Mouse (Mus musculus): Measurements from ENCODE around the gene Ms4a10. TPM values are rescaled to one million over a fixed set of nuclear protein-coding genes. Genes with fewer than 3 reads are reported as not detected.

Gene Ms4a10
- total RNA-seq, 2 experiments from 2014 or later, result not detected

GRCm38 (mm10) chr19:10965721-10966120, 8.7 kb downstream of the Ms4a10 start:
- no peak for ATAC-seq (replicated peaks; ENCODE audit: low FRiP score, poor library complexity, severe bottlenecking)

- ATAC-seq (replicated peaks; ENCODE audit: low FRiP score, poor library complexity, severe bottlenecking), result no peak
Observed at GRCm38 (mm10) chr19:10959978-10960346, 14.5 kb downstream of the Ms4a10 start.

GRCm38 (mm10) chr19:10959085-10959977, 15.1 kb downstream of the Ms4a10 start:
- ATAC-seq (replicated peaks; ENCODE audit: low FRiP score, poor library complexity, severe bottlenecking), result peak; percentile 74; the same call in 1 of the 2 replicates

GRCm38 (mm10) chr19:10952021-10952939, 22.2 kb downstream of the Ms4a10 start:
- ATAC-seq (replicated peaks; ENCODE audit: low FRiP score, poor library complexity, severe bottlenecking), result no peak

- no peak for ATAC-seq (replicated peaks; ENCODE audit: low FRiP score, poor library complexity, severe bottlenecking)
Observed at GRCm38 (mm10) chr19:10949558-10949957, 24.9 kb downstream of the Ms4a10 start.

- ATAC-seq (replicated peaks; ENCODE audit: low FRiP score, poor library complexity, severe bottlenecking), result peak; percentile 98
Observed at GRCm38 (mm10) chr19:10949112-10949511, 25.4 kb downstream of the Ms4a10 start, which contains the start of gene Ccdc86. Gene Ccdc86, minus strand, starts transcription at chr19:10949266.

GRCm38 (mm10) chr19:10948416-10948815, 26.1 kb downstream of the Ms4a10 start:
- ATAC-seq (replicated peaks; ENCODE audit: low FRiP score, poor library complexity, severe bottlenecking), result peak; percentile 14

- ATAC-seq (replicated peaks; ENCODE audit: low FRiP score, poor library complexity, severe bottlenecking), result no peak
Observed at GRCm38 (mm10) chr19:10947219-10947618, 27.3 kb downstream of the Ms4a10 start.

GRCm38 (mm10) chr19:10946506-10946905, 28.0 kb downstream of the Ms4a10 start:
- ATAC-seq (replicated peaks; ENCODE audit: low FRiP score, poor library complexity, severe bottlenecking), result no peak

GRCm38 (mm10) chr19:10943955-10944354, 30.5 kb downstream of the Ms4a10 start:
- ATAC-seq (replicated peaks; ENCODE audit: low FRiP score, poor library complexity, severe bottlenecking), result no peak

- ATAC-seq (replicated peaks; ENCODE audit: low FRiP score, poor library complexity, severe bottlenecking), result no peak
Observed at GRCm38 (mm10) chr19:10940801-10941457, 33.5 kb downstream of the Ms4a10 start.

- peak; percentile 74 for ATAC-seq (replicated peaks; ENCODE audit: low FRiP score, poor library complexity, severe bottlenecking)
Observed at GRCm38 (mm10) chr19:10940097-10940800, 34.2 kb downstream of the Ms4a10 start.

GRCm38 (mm10) chr19:10938771-10939170, 35.7 kb downstream of the Ms4a10 start:
- no peak for ATAC-seq (replicated peaks; ENCODE audit: low FRiP score, poor library complexity, severe bottlenecking)

- ATAC-seq (replicated peaks; ENCODE audit: low FRiP score, poor library complexity, severe bottlenecking), result no peak
Observed at GRCm38 (mm10) chr19:10937110-10937563, 37.3 kb downstream of the Ms4a10 start, which contains the start of gene Ptgdr2. Gene Ptgdr2, plus strand, starts transcription at chr19:10937160.

GRCm38 (mm10) chr19:10936077-10936476, 38.4 kb downstream of the Ms4a10 start:
- 0 out of 2 replicates have a peak, but pooled peaks have one; percentile 36 for ATAC-seq (replicated peaks; ENCODE audit: low FRiP score, poor library complexity, severe bottlenecking)

GRCm38 (mm10) chr19:10935029-10935428, 39.4 kb downstream of the Ms4a10 start:
- ATAC-seq (replicated peaks; ENCODE audit: low FRiP score, poor library complexity, severe bottlenecking), result no peak

GRCm38 (mm10) chr19:10930641-10931040, 43.8 kb downstream of the Ms4a10 start:
- ATAC-seq (replicated peaks; ENCODE audit: low FRiP score, poor library complexity, severe bottlenecking), result no peak

- ATAC-seq (replicated peaks; ENCODE audit: low FRiP score, poor library complexity, severe bottlenecking), result no peak
Observed at GRCm38 (mm10) chr19:10926666-10927065, 47.8 kb downstream of the Ms4a10 start.

GRCm38 (mm10) chr19:10926123-10926621, 48.3 kb downstream of the Ms4a10 start:
- ATAC-seq (replicated peaks; ENCODE audit: low FRiP score, poor library complexity, severe bottlenecking), result no peak

Data from erythroblast, adult 5-6 weeks (primary cell).